In the genomic region with DNA sequence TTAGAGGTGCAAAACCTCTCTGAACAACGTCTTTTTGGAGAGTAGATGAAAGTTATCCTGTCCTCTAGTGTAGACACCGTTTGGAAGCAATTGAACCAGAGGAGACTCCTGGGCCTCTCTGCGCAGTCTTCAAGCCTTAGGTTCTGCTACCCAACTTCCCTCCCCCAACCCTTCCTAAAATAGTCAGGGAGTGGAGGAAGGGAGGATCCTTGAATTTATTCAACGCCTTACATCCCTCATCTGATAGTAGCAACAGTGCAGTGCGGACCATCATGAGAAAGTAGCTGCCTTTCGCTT, we compare ENCODE assay signal across 8 mouse cellular contexts. TPM values are rescaled to one million over a fixed set of nuclear protein-coding genes. Genes with fewer than 3 reads are reported as not detected.
DNase-seq lines count a peak whose midpoint lies in the region; ATAC-seq and TF ChIP-seq lines count a peak whose summit lies in the region.

No protein-coding gene starts in this region.

- peak; percentile 5 for DNase-seq in embryo, embryonic 9.5 days (ENCODE audit: extremely low spot score)
- DNase-seq in embryo, embryonic 10 days (ENCODE audit: low spot score) = no peak
- peak; percentile 53 for DNase-seq in lung, postnatal 36 days
- DNase-seq in frontal cortex, adult 2 months (ENCODE audit: extremely low spot score in 1 of 2, low spot score in 1 of 2) = no peak
- DNase-seq in thymus, adult 2 months = no peak
- no peak for DNase-seq in spleen, postnatal 4 days (ENCODE audit: low spot score in 2 of 2)

- 8% methylated on average over 6 of the region's 6 CpGs for WGBS in embryonic facial prominence, embryonic 13.5 days
- WGBS in hindbrain, embryonic 16.5 days = 5% methylated on average over 6 of the region's 6 CpGs
- 41% methylated on average over 6 of the region's 6 CpGs for WGBS in thymus, adult 2 months

- TF ChIP-seq POLR2A in thymus, adult 2 months (IDR thresholded peaks at IDR 0.05; ENCODE audit: control insufficient read depth, extremely low read depth, insufficient read depth, low read length, poor library complexity) = no peak

- H3K9me3 ChIP-seq in embryonic facial prominence, embryonic 13.5 days = no peaks in the 10 kb centered on the region
- no peaks in the 10 kb centered on the region for H3K9me3 ChIP-seq in hindbrain, embryonic 16.5 days (ENCODE audit: control insufficient read depth, low read length)

- H3K4me1 ChIP-seq in embryonic facial prominence, embryonic 13.5 days = peaks cover 15% of the 10 kb centered on the region
- H3K4me1 ChIP-seq in hindbrain, embryonic 16.5 days (ENCODE audit: control insufficient read depth, insufficient read depth, low read depth, low read length) = peaks cover 10% of the 10 kb centered on the region
- peaks cover 8% of the 10 kb centered on the region; the same call in 1 of the 2 replicates for H3K4me1 ChIP-seq in thymus, adult 2 months (replicated peaks; ENCODE audit: control insufficient read depth, insufficient read depth, low read length)

- no peak for TF ChIP-seq CTCF in thymus, adult 2 months (IDR thresholded peaks at IDR 0.05; ENCODE audit: borderline replicate concordance, control insufficient read depth, extremely low read depth, insufficient read depth, low read length, poor library complexity)

- no peak overlapping the region for H3K27ac ChIP-seq in embryonic facial prominence, embryonic 13.5 days
- H3K27ac ChIP-seq in hindbrain, embryonic 16.5 days (ENCODE audit: low read depth, low read length) = peak overlapping the region; percentile 91
- H3K27ac ChIP-seq in thymus, adult 2 months (ENCODE audit: control insufficient read depth, insufficient read depth, low read length) = no peak overlapping the region

- H3K4me2 ChIP-seq in embryonic facial prominence, embryonic 13.5 days = peak overlapping the region; percentile 97
- peak overlapping the region; percentile 82 for H3K4me2 ChIP-seq in hindbrain, embryonic 16.5 days (ENCODE audit: low read length)

- peak overlapping the region; percentile 55 for H3K4me3 ChIP-seq in embryonic facial prominence, embryonic 13.5 days
- peak overlapping the region; percentile 81 for H3K4me3 ChIP-seq in hindbrain, embryonic 16.5 days (ENCODE audit: low read length)
- no peak overlapping the region; the same call in 1 of the 2 replicates for H3K4me3 ChIP-seq in thymus, adult 2 months (ENCODE audit: control insufficient read depth, insufficient read depth, low read length)

- peaks cover 15% of the 10 kb centered on the region for H3K27me3 ChIP-seq in embryonic facial prominence, embryonic 13.5 days
- no peaks in the 10 kb centered on the region for H3K27me3 ChIP-seq in hindbrain, embryonic 16.5 days (replicated peaks; ENCODE audit: control insufficient read depth, insufficient read depth, low read length)
- no peaks in the 10 kb centered on the region for H3K27me3 ChIP-seq in thymus, adult 2 months (ENCODE audit: control insufficient read depth, insufficient read depth, low read length)

- ATAC-seq in embryonic facial prominence, embryonic 13.5 days (ENCODE audit: insufficient number of reproducible peaks, insufficient read depth, low FRiP score, low TSS enrichment, low read depth) = no peak
- no peak for ATAC-seq in hindbrain, embryonic 16.5 days

- no peaks in the 10 kb centered on the region for H3K36me3 ChIP-seq in embryonic facial prominence, embryonic 13.5 days
- H3K36me3 ChIP-seq in hindbrain, embryonic 16.5 days (ENCODE audit: control insufficient read depth, insufficient read depth, low read length) = no peaks in the 10 kb centered on the region
- H3K36me3 ChIP-seq in thymus, adult 2 months (ENCODE audit: control insufficient read depth, insufficient read depth, low read length) = no peaks in the 10 kb centered on the region

- peak overlapping the region; percentile 70; the same call in 1 of the 2 replicates for H3K9ac ChIP-seq in embryonic facial prominence, embryonic 13.5 days
- H3K9ac ChIP-seq in hindbrain, embryonic 16.5 days (ENCODE audit: low read depth, low read length) = peak overlapping the region; percentile 89

RNA-seq across cellular contexts. Expression of a gene that starts 1.5 kb away (rescaled TPM):
- polyA plus RNA-seq in embryonic facial prominence, embryonic 13.5 days (2015; fragmentation: Nextera tagmentation; extraction: Ambion mirVana) = 6.3 and 7.4 TPM in 2 replicates
- 15.1 and 18.7 TPM in 2 replicates for polyA plus RNA-seq in hindbrain, embryonic 16.5 days (2015; fragmentation: Nextera tagmentation; extraction: Ambion mirVana)
- polyA plus RNA-seq in frontal cortex, adult 2 months (2012; rRNA removed) = 152 and 163 TPM in 2 replicates
- polyA plus RNA-seq in thymus, adult 2 months (2012; rRNA removed) = 30.0 and 33.5 TPM in 2 replicates

RNA-seq across cellular contexts. Expression of a gene that starts 43.8 kb away (rescaled TPM):
- 3.2 and 3.5 TPM in 2 replicates for polyA plus RNA-seq in embryonic facial prominence, embryonic 13.5 days (2015; fragmentation: Nextera tagmentation; extraction: Ambion mirVana)
- 0.96 and 1.4 TPM in 2 replicates for polyA plus RNA-seq in hindbrain, embryonic 16.5 days (2015; fragmentation: Nextera tagmentation; extraction: Ambion mirVana)
- 0.71 and 0.78 TPM in 2 replicates for polyA plus RNA-seq in frontal cortex, adult 2 months (2012; rRNA removed)
- 0.85 and 1.3 TPM in 2 replicates for polyA plus RNA-seq in thymus, adult 2 months (2012; rRNA removed)

Comparison
In these comparisons a context has a peak if more than half of its experiments do, and no peak if none do; other contexts are left out.
1. DNase-seq: peak in embryo, embryonic 9.5 days (single experiment) and lung, postnatal 36 days (single experiment); none in embryo, embryonic 10 days (single experiment), frontal cortex, adult 2 months (0 of 2), thymus, adult 2 months (single experiment) and spleen, postnatal 4 days (0 of 2).